Mouse (Mus musculus) cerebellum, adult 18-20 months (tissue): ENCODE results near the gene Fam98b.

Source experiments
- DNase-seq, 2 experiments: peaks; one replicate each; pipeline ENCODE4 v3.0.0; 2021

Fam98b gene

DNA sequence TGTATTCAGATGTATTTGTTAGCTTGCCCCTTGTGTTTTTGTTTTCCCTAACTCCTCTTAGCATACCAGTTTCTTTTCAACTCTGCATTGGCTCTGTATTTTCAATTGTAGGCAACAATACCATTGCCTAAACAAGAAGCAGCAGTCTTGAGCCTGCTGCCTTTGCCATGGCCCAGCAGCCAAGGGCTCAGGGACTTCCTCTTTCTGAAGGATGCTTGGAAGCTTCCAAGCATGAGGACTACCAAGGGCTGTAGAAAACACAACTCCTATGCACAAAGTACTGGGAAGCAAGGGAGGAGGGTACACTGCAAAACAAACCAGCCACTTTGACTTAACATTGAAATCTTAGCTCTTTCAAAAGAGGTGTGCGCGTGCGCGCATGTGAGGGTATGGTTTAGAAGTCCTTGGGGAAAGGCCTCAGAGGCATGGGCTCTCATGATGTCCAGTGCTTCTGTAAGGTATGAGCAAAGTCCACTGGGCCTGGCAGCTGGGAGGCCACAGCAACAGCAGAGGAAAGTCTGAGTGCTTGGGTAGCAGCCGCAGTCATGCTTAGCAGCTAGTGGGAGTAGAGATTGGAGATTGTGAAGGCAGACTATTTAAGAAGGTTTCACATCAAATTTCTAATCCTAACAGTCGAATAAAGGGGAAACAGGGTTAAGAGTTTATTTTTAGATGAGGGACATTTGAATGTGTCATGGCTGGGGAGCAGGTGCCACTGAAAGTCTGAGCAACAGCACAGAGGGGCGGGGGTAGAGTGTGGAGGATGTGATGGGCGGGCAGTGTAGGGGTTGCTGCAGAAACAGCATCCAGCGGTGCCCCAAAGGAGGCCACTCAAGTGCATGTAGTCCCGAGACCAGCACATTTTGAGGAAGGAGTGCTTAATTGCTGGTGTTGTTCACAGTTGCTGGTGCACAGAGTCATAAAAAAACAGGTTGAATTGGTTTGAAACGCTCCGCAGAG, 54.1 kb downstream of the Fam98b start:
- no peak for DNase-seq

DNA sequence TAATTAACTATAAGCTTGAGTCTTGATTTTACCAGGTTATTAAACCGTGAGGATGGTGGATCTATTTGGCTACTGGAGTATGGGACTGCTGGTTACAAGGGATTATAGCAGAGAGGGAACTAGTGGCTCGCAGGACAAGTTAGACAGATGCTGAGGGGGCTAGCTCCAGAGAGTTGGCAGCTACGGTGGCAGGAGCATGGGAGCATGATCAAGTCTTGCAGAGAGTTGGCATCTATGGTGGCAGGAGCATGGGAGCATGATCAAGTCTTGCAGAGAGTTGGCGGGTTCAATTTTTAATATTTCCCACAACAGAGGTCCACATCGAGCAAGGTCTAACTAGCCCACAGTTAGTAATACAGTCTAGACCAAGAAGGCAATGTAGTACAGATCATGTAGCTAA, 55.4 kb downstream of the Fam98b start:
- DNase-seq = no peak

DNA sequence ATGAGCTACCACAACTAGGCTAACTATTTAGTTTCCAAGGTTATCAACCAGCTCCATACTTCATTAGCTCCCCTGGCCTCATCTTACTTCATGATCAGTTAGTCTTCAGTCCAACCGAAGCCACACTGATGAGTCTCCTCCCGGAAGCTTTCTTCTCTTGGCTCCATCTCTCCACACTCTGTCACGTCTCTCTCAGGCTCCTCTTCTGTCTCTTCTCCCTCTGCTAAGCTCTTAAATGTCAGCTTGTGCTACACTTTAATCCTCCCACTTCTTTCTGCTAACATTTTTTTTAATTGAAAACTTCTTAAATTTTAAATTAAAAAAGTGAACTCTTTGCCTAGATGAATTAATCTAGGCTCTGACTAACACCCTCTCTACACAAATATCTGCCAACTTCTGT, 58.4 kb downstream of the Fam98b start:
- DNase-seq = no peak

DNA sequence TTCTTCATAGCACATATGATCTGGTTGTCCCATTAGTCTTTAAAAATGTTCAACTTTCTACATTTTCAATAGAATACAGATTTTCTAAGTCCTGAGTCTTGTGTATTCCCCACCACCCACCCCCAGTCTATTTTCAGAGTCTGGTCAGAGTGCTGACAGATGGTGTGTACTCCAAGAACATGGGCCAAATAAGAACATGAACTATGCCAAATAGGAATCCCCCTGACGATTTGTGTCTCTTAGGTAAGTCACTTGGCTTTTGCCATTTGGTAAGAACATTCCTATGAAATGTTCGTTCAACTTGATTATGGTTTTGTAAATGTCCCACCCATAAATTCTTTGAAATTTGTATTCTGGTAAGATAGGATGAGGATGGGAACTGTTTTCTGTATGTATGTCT, 59.5 kb downstream of the Fam98b start:
- DNase-seq = no peak

DNA sequence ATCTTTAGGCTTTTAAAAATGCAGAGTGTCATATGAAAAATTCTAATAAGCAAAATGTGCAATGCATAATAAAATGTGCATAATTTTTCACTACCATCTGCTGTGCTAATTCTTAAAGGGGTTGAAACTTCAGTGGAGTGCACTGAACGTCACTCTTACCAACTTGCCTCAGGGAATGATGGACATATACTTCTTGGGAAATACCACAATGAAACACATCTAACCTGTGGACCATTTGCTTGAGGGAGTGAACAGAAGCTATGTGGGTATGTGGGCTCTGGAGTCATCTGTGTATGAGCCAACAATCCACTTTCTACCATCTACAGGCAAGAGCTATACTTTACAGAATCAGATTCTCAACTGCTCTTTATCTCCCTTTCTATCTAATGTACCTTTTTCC, 61.8 kb downstream of the Fam98b start:
- DNase-seq = no peak

DNA sequence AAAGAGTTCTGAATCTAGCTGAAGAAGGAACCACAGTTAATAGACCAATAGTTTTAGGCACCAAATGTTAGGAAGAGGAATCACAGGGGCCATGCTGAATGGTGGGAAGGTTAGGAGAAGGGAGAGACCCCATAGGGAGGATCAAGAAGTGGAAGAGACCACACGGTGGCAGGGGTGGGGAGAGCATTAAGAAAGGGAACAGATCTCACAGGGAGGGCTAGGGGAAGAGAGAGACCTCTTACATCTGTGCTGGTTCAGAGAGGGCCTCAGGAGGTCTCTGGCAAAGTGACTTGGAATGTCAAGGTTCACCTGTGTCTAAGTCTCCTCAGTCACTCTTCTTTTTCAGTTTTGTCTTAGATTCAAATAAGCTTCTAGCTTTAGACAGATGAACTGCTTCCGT, 62.5 kb downstream of the Fam98b start:
- no peak for DNase-seq

DNA sequence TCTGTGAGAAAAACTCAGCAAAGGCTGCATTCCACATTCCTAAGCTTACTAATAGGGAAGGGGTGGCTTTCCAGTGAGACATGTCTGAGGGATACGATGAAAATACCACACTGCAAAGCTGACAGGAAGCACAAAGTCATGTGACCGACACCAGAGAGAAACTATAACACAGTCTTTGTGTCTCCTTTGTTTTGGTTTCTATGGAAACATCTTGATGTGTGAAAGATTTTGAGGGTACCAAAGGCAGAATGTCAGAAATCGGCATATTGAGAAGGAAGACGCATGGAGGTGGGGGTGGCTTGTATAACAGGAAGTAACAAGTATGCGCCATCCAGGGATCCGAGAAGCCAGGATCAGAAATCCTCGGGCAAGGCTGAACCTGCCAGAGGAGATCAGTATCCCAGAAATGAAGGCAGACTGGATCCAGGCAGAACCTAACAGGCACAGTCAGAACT, 62.9 kb downstream of the Fam98b start:
- DNase-seq = no peak

DNA sequence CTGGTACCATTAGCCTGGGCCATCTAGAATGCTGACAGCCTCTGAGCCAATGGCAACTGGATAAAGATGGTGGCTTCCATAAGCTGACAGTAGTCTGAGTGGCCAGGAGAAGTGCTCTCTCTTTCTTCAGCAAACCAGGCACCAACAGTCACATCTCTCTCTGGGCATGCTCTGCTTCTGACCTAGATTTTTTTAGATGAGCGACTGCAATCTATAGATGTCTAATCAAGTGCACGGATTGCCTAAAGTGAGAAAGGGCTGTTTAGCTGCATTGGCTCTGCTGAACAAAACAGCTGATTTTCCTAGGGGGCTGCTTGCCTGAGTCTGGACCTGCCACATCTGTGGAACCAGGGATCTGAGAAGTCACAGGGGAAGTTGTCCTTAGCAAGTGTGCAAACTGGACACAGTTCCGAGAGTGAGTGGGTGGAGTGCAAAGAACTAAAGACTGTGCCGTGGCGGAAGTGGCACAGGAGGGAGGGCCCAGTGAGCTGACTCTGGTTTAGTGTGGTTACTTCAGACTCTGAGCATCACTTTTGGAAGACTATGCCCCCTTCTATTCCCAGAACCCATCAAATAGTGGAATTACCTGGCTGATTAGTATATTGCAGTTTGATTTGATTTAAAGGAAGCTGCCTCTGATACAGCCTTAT, 64.2 kb downstream of the Fam98b start:
- DNase-seq = no peak

DNA sequence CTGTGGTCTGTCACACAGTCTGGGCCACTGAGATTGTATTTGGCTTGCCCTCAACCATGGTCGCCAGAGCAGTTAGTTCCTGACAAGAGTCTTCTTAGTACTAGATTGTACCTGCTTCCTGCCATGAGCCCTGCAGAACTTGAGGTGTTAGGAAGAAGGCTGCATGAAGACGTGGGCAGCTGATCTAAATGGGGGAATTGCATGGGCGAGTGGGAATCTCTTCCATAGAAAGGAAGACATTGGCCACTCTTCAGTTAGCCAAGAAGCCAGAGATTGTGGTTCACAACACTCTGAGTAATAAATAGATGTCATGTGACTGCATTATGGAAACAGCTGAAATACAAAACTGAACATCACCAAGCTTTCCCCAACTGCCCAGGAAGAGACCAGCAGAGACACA, 69.5 kb downstream of the Fam98b start:
- no peak for DNase-seq
